Mouse (Mus musculus) CH12.LX (cell line): ENCODE measurements around the gene Sae1. TPM values are rescaled to one million over a fixed set of nuclear protein-coding genes. Genes with fewer than 3 reads are reported as not detected.
A peak's percentile ranks its signal among the peaks of the same experiment; 100 is the strongest.

Experiments used
- DNase-seq: peaks from one replicate; pipeline ENCODE4 v3.0.0-alpha.2; 2013; ENCODE audit errors: extremely low read depth
- H3K27ac ChIP-seq: 2 replicates; pipeline ENCODE4 v1.5.1; 2012; ENCODE audit warnings: low read depth, mild to moderate bottlenecking, control low read depth, moderate library complexity; ENCODE audit not compliant: insufficient read depth
- H3K27me3 ChIP-seq: replicated peaks from 2 replicates; pipeline ENCODE3; 2012; ENCODE audit warnings: inconsistent platforms
- H3K36me3 ChIP-seq, 2 experiments: replicated peaks in 1 of 2; 2 replicates each; pipeline versions ENCODE3 to v1.6.1; 2012; ENCODE audit warnings: inconsistent platforms in 1 of 2, low read length in 1 of 2, mild to moderate bottlenecking in 1 of 2, mixed read lengths in 1 of 2, moderate library complexity in 1 of 2; ENCODE audit not compliant: control insufficient read depth in 1 of 2, insufficient read depth in 1 of 2
- H3K4me1 ChIP-seq, 2 experiments: 2 replicates each; pipeline ENCODE4 v1.6.1; 2012; ENCODE audit warnings: inconsistent platforms in 1 of 2, moderate library complexity in 1 of 2; ENCODE audit not compliant: insufficient read depth in 2 of 2, control insufficient read depth in 1 of 2
- H3K4me2 ChIP-seq: 2 replicates; pipeline ENCODE4 v1.6.1; 2012; ENCODE audit warnings: low read depth, mild to moderate bottlenecking, control low read depth; ENCODE audit not compliant: poor library complexity, insufficient read depth, severe bottlenecking
- H3K4me3 ChIP-seq, 3 experiments: fragments of 150-350 bp in 1 of 3; sonication (generic) in 1 of 3; replicated peaks in 1 of 3; 2 replicates each; pipeline versions ENCODE3 to v1.5.1; 2011 to 2012; ENCODE audit warnings: low read depth in 2 of 3, low read length in 2 of 3, mild to moderate bottlenecking in 2 of 3, moderate library complexity in 2 of 3, control low read depth in 1 of 3, improper control_type of control experiment in 1 of 3, inconsistent platforms in 1 of 3, mixed read lengths in 1 of 3; ENCODE audit not compliant: poor library complexity in 1 of 3
- H3K79me2 ChIP-seq: replicated peaks from 2 replicates; pipeline ENCODE4 v1.6.1; 2012; ENCODE audit warnings: mild to moderate bottlenecking, moderate library complexity; ENCODE audit not compliant: control insufficient read depth, poor library complexity, insufficient read depth, severe bottlenecking; ENCODE audit errors: extremely low read depth
- H3K9ac ChIP-seq: 2 replicates; pipeline ENCODE4 v1.6.1; 2012; ENCODE audit warnings: low read depth, mild to moderate bottlenecking, control low read depth, moderate library complexity; ENCODE audit not compliant: insufficient read depth
- H3K9me3 ChIP-seq: replicated peaks from 2 replicates; pipeline ENCODE3; 2012; ENCODE audit warnings: low read length, inconsistent platforms, mixed read lengths
- CHD1 ChIP-seq: IDR thresholded peaks from 2 replicates; pipeline ENCODE4 v1.6.1; 2012; ENCODE audit warnings: low read depth, low read length, improper control_type of control experiment, inconsistent platforms
- CHD2 ChIP-seq: IDR thresholded peaks from 2 replicates; pipeline ENCODE4 v1.6.1; 2011; ENCODE audit warnings: low read length, improper control_type of control experiment
- E2F4 ChIP-seq: IDR thresholded peaks from 2 replicates; pipeline ENCODE4 v1.6.1; 2011; ENCODE audit warnings: low read depth, low read length, improper control_type of control experiment; ENCODE audit not compliant: insufficient replicate concordance
- ELF1 ChIP-seq: IDR thresholded peaks from 2 replicates; pipeline ENCODE4 v1.6.1; 2014; ENCODE audit warnings: low read depth, mild to moderate bottlenecking, inconsistent platforms, low read length, improper control_type of control experiment
- EP300 ChIP-seq: IDR thresholded peaks from 2 replicates; pipeline ENCODE4 v1.6.1; 2011; ENCODE audit warnings: low read length, improper control_type of control experiment
- HCFC1 ChIP-seq: IDR thresholded peaks from 2 replicates; pipeline ENCODE4 v1.6.1; 2012; ENCODE audit warnings: low read depth, mild to moderate bottlenecking, inconsistent platforms, low read length, improper control_type of control experiment
- IRF4 ChIP-seq: IDR thresholded peaks from 2 replicates; pipeline ENCODE4 v1.6.1; 2014; ENCODE audit warnings: low read depth, mild to moderate bottlenecking, inconsistent platforms, low read length, improper control_type of control experiment
- JUN ChIP-seq: IDR thresholded peaks from 2 replicates; pipeline ENCODE4 v1.6.1; 2011; ENCODE audit warnings: low read depth, mild to moderate bottlenecking, low read length, improper control_type of control experiment, moderate library complexity; ENCODE audit not compliant: insufficient read depth
- JUND ChIP-seq: conservative IDR thresholded peaks from 2 replicates; pipeline ENCODE4 v1.6.1; 2011; ENCODE audit warnings: low read depth, low read length, improper control_type of control experiment
- KAT2A ChIP-seq: IDR thresholded peaks from 2 replicates; pipeline ENCODE4 v1.6.1; 2012; ENCODE audit warnings: low read length, improper control_type of control experiment, inconsistent platforms; ENCODE audit not compliant: insufficient replicate concordance
- MAFK ChIP-seq: IDR thresholded peaks from 2 replicates; pipeline ENCODE4 v1.6.1; 2011; ENCODE audit warnings: low read length, improper control_type of control experiment; ENCODE audit not compliant: insufficient replicate concordance
- MAZ ChIP-seq: IDR thresholded peaks from 2 replicates; pipeline ENCODE4 v1.6.1; 2012; ENCODE audit warnings: low read depth, mild to moderate bottlenecking, inconsistent platforms, low read length, improper control_type of control experiment, moderate library complexity
- MYC ChIP-seq: IDR thresholded peaks from 2 replicates; pipeline ENCODE4 v1.6.1; 2011; ENCODE audit warnings: low read depth, mild to moderate bottlenecking, improper control_type of control experiment, low read length
- POLR2AphosphoS2 ChIP-seq: IDR thresholded peaks from 2 replicates; pipeline ENCODE4 v1.6.1; 2011; ENCODE audit warnings: low read depth, low read length, improper control_type of control experiment
- RAD21 ChIP-seq: IDR thresholded peaks from 2 replicates; pipeline ENCODE4 v1.6.1; 2011; ENCODE audit warnings: low read depth, mild to moderate bottlenecking, low read length, improper control_type of control experiment, moderate library complexity
- SMC3 ChIP-seq: IDR thresholded peaks from 2 replicates; pipeline ENCODE4 v1.6.1; 2011; ENCODE audit warnings: low read depth, low read length, improper control_type of control experiment
- UBTF ChIP-seq: IDR thresholded peaks from 2 replicates; pipeline ENCODE4 v1.6.1; 2012; ENCODE audit warnings: low read depth, mild to moderate bottlenecking, inconsistent platforms, low read length, improper control_type of control experiment, moderate library complexity
- USF1 ChIP-seq: IDR thresholded peaks from 2 replicates; pipeline ENCODE4 v1.6.1; 2014; ENCODE audit warnings: low read depth, mild to moderate bottlenecking, inconsistent platforms, low read length, improper control_type of control experiment
- USF2 ChIP-seq: conservative IDR thresholded peaks from 2 replicates; pipeline ENCODE4 v1.6.1; 2011; ENCODE audit warnings: low read depth, low read length, improper control_type of control experiment
- ZMIZ1 ChIP-seq: IDR thresholded peaks from 2 replicates; pipeline ENCODE4 v1.6.1; 2012; ENCODE audit warnings: low read depth, mild to moderate bottlenecking, inconsistent platforms, low read length, improper control_type of control experiment
- ZNF384 ChIP-seq: IDR thresholded peaks from 2 replicates; pipeline ENCODE4 v1.6.1; 2012; ENCODE audit warnings: low read depth, low read length, improper control_type of control experiment, inconsistent platforms
- dilution Hi-C: fragments of 300-500 bp; cut with MboI; formaldehyde crosslinking; loops from 2 replicates; pipeline ENCODE4 v1.14.3; 2020; ENCODE audit warnings: low sequenced_read_pairs; ENCODE audit not compliant: extremely low pct_unique_long_range_greater_than_20kb, extremely low pct_ligation_motif_present
- in situ Hi-C: fragments of 300-500 bp; cut with MboI; formaldehyde crosslinking; loops from 3 replicates; pipeline ENCODE4 v1.14.3; 2019; ENCODE audit warnings: low sequenced_read_pairs, low pct_ligation_motif_present, low pct_unique_long_range_greater_than_20kb, mixed read lengths
- polyA plus RNA-seq: library from polyadenylated mRNA; unstranded; fragments of >175 nt; gene quantifications from 2 replicates; pipeline ENCODE4 v1.2.1, GENCODE M21; 2012; ENCODE audit warnings: low read depth; ENCODE audit not compliant: insufficient read length
- total RNA-seq, 2 experiments: library from RNA; depleted of rRNA; stranded (reverse); fragments of 300-350 nt in 1 of 2; fragments of >200 nt in 1 of 2; gene quantifications; 2 replicates each; pipeline ENCODE4 v1.2.3; 2012 to 2014

Gene Sae1
- total and polyA plus RNA-seq, 3 experiments = 146 to 271 (median 160) TPM

DNA sequence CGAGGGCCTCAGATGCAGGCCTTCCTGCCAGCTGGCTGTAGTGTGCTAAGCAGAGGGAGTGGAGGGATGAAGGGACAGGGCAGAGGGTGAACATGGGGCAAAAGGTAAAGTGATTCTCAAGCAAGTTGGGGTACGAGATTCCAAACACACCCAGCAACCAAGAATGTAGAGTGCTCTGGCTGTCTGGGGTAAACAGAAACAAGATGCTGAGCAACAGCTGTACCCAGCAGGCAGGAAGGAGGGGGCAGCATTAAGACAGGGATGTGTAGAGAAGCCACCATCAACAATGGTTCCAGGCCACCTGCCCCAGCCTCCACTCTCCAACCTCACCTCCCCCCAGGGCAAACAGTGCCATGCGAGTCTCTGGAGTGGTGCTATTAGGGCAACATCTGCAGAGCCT lies 58.5 kb downstream of the Sae1 start:
- no peak for TF ChIP-seq ZNF384
- no peak for TF ChIP-seq MAFK
- TF ChIP-seq CHD2 = no peak
- no peak for TF ChIP-seq POLR2AphosphoS2
- no peak for TF ChIP-seq JUN
- no peak for TF ChIP-seq CHD1
- TF ChIP-seq KAT2A = no peak
- no peak for TF ChIP-seq SMC3
- no peak for TF ChIP-seq ZMIZ1
- TF ChIP-seq USF1 = no peak
- TF ChIP-seq JUND = no peak
- no peak for TF ChIP-seq UBTF
- no peak for TF ChIP-seq MAZ
- TF ChIP-seq HCFC1 = no peak
- TF ChIP-seq ELF1 = no peak
- H3K36me3 ChIP-seq = peaks cover 61 to 96% of the 10 kb centered on the region in 2 experiments
- H3K27ac ChIP-seq = no peak overlapping the region
- in situ Hi-C loops = loop anchor here (5.0 kb wide), 1 partner anchor 37 kb away; no protein-coding TSS in a partner anchor
- no peaks in the 10 kb centered on the region for H3K9me3 ChIP-seq
- peaks cover 6 to 12% of the 10 kb centered on the region in 2 experiments for H3K4me1 ChIP-seq
- H3K27me3 ChIP-seq = no peaks in the 10 kb centered on the region
- H3K79me2 ChIP-seq = no peaks in the 10 kb centered on the region
- no peak overlapping the region for H3K4me3 ChIP-seq
- dilution Hi-C loops = no loop called here
- H3K4me2 ChIP-seq = no peak overlapping the region
- DNase-seq = no peak
- no peak overlapping the region for H3K9ac ChIP-seq

DNA sequence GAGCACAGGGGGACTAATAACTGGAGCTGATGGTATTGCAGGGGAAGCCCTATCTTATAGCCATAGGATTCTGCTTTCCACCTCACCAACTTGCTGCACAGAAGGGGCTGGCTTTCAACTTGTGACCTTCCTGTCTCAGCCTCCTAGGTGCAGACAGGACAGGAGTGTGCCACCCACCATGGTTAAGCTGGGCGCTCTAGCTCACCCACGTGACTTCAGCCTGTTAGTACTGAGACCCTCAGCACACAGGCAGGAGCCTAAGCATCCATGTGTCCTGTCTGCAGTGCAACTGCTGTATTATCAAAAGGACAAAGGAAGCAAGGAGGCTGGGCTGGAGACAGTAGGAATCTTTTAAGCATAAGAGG lies 61.0 kb downstream of the Sae1 start:
- TF ChIP-seq IRF4 = no peak
- TF ChIP-seq E2F4 = no peak
- no peak for TF ChIP-seq EP300
- TF ChIP-seq RAD21 = no peak
- TF ChIP-seq USF2 = no peak
- TF ChIP-seq ELF1 = no peak
- no peak for TF ChIP-seq MYC
- Histone ChIP-seq H3K4me1 (peaks cover 6 to 12% of the 10 kb centered on the region in 2 experiments), H3K4me2 (no peak overlapping the region), H3K4me3 (no peak overlapping the region), H3K79me2 (no peaks in the 10 kb centered on the region), H3K9me3 (no peaks in the 10 kb centered on the region), H3K36me3 (peaks cover 45 to 86% of the 10 kb centered on the region in 2 experiments), H3K9ac (no peak overlapping the region), H3K27ac (peak overlapping the region; percentile 62), H3K27me3 (no peaks in the 10 kb centered on the region)
- in situ Hi-C loops (loop anchor here (5.0 kb wide), 1 partner anchor 34 kb away; no protein-coding TSS in a partner anchor), dilution Hi-C loops (no loop called here)
- DNase-seq = no peak
